Mouse (Mus musculus): ENCODE data around the gene Gm20662. TPM values are rescaled to one million over a fixed set of nuclear protein-coding genes. Genes with fewer than 3 reads are reported as not detected.
A peak's percentile ranks its signal among the peaks of the same experiment; 100 is the strongest.

The Gm20662 gene
- total RNA-seq, 2 experiments from 2014 or later = 5.3 TPM; not detected in 1

DNA sequence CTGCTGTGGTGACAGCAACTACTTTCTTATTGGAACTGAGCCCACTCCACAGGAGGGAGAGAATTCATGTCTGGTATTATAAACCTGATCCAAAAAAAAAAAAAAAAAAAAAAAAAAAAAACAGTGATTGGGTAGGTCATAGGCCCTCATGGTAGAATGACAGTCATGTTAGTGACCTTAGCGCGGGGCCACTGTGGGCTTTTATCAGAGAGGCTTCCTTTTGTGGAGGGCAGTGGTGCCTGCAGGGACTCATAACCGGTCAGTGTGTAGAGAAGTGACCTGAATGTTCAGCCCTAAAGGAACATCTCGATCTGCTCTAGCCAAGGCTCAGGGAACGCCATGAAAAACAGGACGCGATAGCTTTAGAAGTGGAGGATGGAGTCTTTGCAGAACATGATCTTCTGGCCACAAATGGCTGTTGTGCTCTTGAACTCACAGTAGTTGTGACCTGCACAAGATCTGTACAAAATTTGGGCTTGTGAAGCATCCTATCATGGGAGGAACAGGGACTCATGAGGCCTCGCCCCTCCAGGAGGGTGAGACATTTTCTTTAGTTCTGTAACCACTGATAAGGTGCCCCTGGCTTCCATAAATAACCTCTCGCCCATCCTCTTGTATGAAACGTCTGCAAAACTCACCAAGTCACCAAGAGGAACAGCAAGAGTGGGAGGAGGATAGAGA is 21.5 kb upstream of the Gm20662 start:
- ATAC-seq (replicated peaks; ENCODE audit: poor library complexity, severe bottlenecking) = no peak

- peak; percentile 81 for ATAC-seq (replicated peaks; ENCODE audit: poor library complexity, severe bottlenecking)
These were observed 20.5 kb upstream of the Gm20662 start, which contains the start of gene Uba7 for GRCm38 (mm10) chr9:107975399-107976386. Gene Uba7 (plus strand): TSS chr9:107975505.

GRCm38 (mm10) chr9:107978815-107979214 is 17.3 kb upstream of the Gm20662 start:
- no peak for ATAC-seq (replicated peaks; ENCODE audit: poor library complexity, severe bottlenecking)

DNA sequence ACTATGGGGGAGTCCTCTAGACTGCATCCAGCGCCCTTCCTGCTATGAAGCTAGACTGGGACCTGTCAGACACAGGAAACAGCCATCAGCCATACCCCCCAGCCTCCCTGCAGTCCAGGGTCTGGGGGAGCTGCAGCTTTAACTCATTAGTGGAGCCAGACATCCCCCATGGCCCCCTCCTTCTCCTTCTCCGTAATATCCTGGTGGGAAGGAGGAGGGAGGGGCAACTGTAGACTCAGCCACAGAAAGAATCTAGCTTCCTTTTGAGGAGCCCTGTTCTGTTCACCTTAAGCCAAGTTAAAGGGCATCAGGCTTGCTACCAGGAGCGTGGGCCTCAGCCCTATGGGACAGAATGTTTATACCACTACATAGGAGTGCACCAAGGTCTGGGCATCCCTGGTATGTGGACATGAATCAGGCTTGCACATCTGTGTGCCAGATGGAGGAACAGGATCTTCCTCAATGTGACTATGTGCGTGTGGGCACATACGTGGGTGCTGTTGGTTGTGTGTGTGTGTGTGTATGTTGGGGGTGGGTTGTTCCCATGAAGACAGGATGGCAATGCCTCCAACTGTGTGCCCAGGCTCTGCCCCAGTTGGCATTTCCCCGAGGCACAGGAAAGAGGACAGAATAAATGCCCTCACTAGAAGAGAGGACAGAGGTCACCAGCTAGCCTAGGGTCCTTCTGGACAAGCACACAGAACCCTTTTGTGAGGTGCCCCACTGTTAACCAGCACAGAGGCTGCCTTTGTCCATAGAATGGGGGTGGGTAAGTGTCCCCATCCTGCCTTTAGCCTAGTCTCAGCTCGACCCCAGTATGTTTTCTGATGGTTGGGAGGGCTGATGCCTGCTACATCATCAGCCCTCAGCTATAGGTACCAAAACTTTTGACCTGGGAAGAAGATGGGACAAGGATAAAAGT is 14.2 kb upstream of the Gm20662 start:
- ATAC-seq (replicated peaks; ENCODE audit: poor library complexity, severe bottlenecking) = peak; percentile 26

DNA sequence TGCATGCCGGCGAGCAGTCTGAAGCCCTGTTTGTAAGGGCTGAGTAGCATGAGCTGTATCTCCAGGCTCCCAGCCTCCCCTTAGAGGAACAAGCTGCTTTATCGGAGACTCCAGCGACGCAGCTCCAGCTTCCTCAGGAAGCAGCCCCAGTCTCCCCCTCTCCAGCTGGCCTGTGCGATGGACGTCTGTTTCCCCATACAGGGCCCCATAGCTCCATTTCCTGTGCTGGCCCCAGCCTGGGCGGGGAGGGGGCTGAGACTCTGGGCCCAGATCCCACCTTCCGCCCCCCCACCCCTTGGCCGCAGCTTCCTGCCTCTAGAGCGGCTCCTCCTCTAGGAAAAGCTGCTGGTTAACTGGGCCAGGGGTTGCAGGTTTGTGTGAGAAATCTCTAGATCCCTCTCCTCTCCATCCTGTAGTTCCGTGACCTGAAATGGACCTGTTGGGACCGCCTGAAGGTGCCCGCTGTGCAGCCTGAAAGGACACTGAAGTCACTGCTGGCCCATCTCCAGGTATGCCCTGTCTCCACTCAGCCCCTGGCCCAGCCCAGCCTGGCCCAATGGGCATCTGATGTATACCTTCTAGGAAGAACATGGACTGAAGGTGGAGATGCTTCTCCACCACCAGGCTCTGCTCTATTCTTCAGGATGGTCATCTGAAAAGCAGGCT is 13.3 kb upstream of the Gm20662 start, which contains the start of gene Gm20661:
Gene Gm20661, plus strand, starts transcription at position 378 of the 666 bp plus-strand sequence.
- peak; percentile 52 for ATAC-seq (replicated peaks; ENCODE audit: poor library complexity, severe bottlenecking)

GRCm38 (mm10) chr9:107983421-107983890 is 12.7 kb upstream of the Gm20662 start:
- ATAC-seq (replicated peaks; ENCODE audit: poor library complexity, severe bottlenecking) = peak; percentile 33

DNA sequence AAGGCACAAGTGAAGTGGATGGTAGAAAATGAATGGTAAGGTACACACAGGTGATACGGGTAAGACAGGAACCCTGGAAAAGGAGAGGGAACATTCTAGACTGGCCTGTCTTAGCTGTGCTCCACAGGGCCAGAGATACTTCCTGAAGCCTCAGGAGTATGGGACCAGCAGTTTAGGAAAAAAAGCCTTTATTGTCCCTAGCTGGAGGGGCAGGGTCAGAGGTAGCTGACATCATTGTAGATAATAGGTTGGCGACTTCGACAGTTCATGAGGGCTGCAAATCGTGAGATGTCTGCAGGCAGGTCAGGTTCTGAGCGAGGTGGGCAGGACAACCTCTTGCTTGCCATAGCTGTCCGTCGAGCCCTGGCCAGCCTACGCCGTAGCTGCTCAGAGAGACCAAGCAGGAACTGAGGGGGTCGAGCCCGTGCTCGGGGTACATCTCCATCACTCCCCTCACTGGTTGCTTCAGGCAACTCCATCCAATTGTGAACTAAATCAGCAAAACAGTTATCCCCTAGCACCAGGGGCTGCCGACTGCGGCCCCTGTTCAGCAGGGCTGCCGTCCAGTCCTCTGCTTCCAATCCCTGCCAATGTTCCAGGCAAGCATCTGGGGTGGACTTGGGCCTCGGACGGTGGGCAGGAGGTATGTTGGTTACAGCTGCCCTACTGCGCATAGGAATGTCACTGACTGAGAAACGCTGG is 11.9 kb upstream of the Gm20662 start:
- no peak for ATAC-seq (replicated peaks; ENCODE audit: poor library complexity, severe bottlenecking)

DNA sequence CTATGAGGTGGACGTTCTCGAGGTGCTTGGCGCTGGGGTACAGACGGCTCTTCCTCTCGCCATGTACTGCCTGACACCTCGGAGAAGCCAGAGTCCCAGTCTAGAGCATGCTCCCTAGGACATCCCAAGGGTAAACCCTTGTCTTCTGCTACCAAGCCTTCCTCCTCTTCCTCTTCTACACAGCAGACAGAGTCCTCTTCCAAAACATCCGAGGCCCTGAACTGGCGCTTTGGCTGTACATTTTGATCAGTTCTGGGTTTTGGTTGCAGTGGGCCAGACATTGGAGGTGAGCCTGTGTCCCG is 11.4 kb upstream of the Gm20662 start:
- no peak for ATAC-seq (replicated peaks; ENCODE audit: poor library complexity, severe bottlenecking)

DNA sequence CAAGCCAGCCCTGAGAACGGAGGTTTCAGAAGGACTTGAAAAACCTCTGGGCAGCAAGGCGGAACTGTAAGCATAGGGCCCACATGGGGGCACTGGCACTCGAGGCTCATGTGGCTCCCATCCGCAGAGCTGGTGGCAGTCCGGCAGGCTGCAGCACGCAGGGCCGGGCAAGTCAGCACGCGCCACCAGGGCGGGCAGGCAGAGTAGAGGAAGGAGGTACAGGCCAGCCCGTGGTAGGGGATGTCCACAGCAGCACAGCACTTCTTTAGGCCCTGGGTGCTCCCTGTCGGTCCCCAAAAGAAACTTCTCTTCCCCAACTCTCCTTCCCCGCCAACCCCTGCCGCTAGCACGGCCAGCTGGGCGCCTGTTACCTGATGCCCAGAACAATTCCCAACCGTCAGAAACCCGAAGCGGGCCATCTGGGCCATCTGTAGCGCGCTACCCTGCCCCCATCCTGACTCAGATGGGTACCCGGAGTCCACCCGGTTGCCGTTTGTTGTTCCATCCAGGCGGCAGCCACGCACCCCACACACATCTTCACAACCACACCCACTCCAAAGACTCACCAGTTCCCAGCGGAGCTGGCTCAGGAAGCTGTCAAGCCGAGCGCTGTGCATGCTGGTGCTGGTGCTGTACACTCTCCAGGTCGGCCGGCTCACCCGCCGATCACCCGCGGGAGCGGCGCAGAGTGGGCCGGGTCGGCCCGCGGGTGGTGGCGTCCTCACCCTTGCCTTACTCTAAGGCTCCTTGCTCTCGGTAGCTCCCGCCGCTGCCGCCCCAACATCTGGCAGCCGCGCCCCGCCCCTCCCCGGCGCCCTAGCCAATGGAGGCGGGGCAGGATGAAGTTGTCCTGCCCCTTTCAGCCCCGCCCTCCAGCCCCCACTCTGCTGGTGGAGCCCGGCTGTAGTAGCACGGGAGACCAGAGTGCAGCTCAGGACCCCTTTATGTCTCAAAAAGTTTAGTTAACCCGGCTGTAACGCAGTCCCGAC is 10.7 kb upstream of the Gm20662 start, which contains the start of gene Inka1:
Gene Inka1, minus strand, starts transcription at position 749 of the 989 bp plus-strand sequence.
- ATAC-seq (replicated peaks; ENCODE audit: poor library complexity, severe bottlenecking) = peak; percentile 41

DNA sequence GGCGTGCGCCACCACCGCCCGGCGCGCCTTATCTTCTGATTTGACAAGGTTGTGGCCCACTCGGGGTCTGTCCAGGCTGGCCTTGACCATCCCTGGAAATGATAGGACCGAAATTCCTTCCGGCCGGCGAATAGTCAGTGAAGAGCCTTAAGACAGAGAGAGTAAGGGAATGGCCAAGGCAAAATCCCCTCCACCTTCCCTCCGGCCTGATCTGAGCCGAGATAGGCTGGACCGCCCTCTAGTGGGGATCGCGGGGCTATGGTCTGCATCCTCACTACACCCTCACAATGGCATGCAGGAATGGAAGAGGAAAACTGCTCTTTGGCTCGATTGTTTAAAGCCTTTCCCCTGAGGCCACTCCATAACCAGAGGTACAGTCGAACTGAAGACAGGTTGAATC is 9.8 kb upstream of the Gm20662 start:
- peak; percentile 27 for ATAC-seq (replicated peaks; ENCODE audit: poor library complexity, severe bottlenecking)

DNA sequence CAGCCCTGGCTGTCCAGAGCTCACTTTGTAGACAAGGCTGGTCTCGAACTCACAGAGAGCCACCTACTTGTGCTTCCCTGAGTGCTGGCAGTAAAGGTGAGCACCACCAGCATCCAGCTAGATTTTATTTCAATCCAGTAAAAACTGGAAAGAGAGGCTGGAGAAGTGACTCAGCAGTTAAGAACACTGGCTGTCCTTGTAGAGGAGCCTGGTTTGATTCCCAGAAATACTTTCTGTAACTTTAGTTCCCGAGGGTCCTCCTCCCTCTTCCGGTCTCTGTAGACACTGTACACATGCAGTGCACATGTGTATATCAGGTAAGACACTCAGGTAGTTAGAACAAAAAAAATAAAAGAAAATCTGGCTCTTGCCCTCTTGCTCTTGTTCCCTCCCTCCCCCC is 8.2 kb upstream of the Gm20662 start:
- ATAC-seq (replicated peaks; ENCODE audit: poor library complexity, severe bottlenecking) = no peak

GRCm38 (mm10) chr9:107992197-107992596 is 4.0 kb upstream of the Gm20662 start, which contains the start of gene Cdhr4:
Gene Cdhr4 (plus strand): TSS chr9:107992497.
- no peak for ATAC-seq (replicated peaks; ENCODE audit: poor library complexity, severe bottlenecking)

DNA sequence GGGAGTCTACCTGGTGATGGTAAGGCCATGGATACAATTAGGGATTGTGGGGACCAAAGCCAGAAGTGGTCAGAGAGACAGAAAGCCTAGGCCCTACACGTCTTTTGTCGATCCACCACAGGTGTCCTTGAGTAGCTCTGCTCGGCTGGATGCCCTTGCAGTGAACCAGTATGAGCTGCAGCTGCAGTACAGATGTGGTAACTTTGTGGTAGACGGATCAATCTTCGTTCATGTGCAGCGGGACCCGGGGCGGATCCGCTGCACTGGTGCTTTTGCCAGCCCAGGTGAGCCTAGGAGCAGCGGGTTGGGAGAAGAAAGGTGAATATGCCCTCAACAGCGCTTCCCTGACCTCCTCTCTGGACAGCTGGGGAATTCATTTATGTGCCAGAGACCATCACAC is 3.1 kb upstream of the Gm20662 start:
- ATAC-seq (replicated peaks; ENCODE audit: poor library complexity, severe bottlenecking) = no peak

DNA sequence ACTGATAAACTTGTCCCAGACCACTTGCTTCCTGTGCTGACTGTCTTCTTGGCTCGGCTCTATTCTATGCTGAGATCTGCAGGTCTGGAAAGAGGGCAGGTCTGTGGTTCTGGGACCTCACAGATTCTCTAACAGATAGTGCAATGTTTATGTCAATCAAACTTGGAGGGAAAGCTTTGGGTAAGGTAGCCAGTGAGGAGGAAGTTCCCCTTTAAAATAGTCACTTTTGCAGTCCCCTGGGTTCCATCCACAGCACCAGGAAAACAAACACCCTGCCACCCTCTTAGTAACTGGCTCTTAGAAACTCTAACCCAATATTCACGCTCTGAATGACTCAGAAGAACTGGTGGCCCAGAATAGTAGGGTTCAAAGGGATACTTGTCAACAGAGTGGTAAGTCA is 1.7 kb upstream of the Gm20662 start:
- ATAC-seq (replicated peaks; ENCODE audit: poor library complexity, severe bottlenecking) = peak; percentile 52; the same call in 1 of the 2 replicates

DNA sequence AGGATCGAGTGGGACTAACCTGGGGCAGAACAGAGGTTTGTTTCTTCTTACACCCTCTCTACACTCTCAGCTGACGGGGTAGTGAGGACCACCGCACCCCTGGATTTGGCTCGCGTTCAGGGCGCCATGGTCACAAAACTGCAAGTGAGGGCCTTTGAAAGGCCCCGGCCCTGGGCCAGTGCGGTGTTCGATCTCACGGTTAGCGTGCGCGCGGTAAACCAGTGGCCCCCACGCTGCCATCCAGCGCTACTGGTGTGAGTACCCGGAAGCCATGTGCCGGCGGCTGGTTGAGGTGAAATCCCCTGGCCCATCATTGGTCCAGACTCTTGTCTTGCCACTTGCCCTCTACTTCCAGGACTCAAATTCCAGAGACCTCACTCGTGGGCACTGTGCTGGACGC is 636 bp upstream of the Gm20662 start:
- no peak for ATAC-seq (replicated peaks; ENCODE audit: poor library complexity, severe bottlenecking)

- peak; percentile 97 for ATAC-seq (replicated peaks; ENCODE audit: poor library complexity, severe bottlenecking)
These were observed 6.0 kb downstream of the Gm20662 start, which contains the start of gene Ip6k1 for GRCm38 (mm10) chr9:108001922-108002770. Gene Ip6k1 (plus strand): TSS chr9:108002501.

Data from granulocyte monocyte progenitor cell, adult 5-6 weeks (primary cell).